Mouse (Mus musculus) ES-Bruce4 (cell line): ENCODE results near the gene Apoc1.

Experiments
- CTCF ChIP-seq: IDR thresholded peaks from one replicate; pipeline ENCODE4 v1.8.1; 2011; ENCODE audit warnings: low read depth, low read length
- EP300 ChIP-seq: IDR thresholded peaks from 2 replicates; pipeline ENCODE4 v1.6.1; 2011; ENCODE audit warnings: low read depth, low read length; ENCODE audit not compliant: insufficient read depth
- POLR2A ChIP-seq: IDR thresholded peaks from one replicate; pipeline ENCODE4 v1.8.1; 2011; ENCODE audit warnings: low read length; ENCODE audit not compliant: insufficient read depth

- TF ChIP-seq POLR2A (no peak), CTCF (no peak), EP300 (no peak)
Observed at GRCm38 (mm10) chr7:19710650-19711049, 18.2 kb upstream of the Apoc1 start.
